Mouse (Mus musculus) MEL (cell line): ENCODE results near the gene Unc5cl. TPM values are rescaled to one million over a fixed set of nuclear protein-coding genes. Genes with fewer than 3 reads are reported as not detected.

Source experiments
- DNase-seq: peaks from one replicate; pipeline ENCODE4 v3.0.0; 2011; ENCODE audit warnings: low read depth, low spot score
- H3K27ac ChIP-seq: 2 replicates; pipeline ENCODE4 v1.5.1; 2012; ENCODE audit warnings: low read depth, mild to moderate bottlenecking, control low read depth, low read length, moderate library complexity; ENCODE audit not compliant: control insufficient read depth
- H3K27me3 ChIP-seq, 2 experiments: fragments of 150-350 bp in 1 of 2; sonication (generic) in 1 of 2; 2 replicates each; pipeline ENCODE4 v1.6.1; 2012; ENCODE audit warnings: low read length in 2 of 2, mild to moderate bottlenecking in 2 of 2, improper control_type of control experiment in 1 of 2, moderate library complexity in 1 of 2; ENCODE audit not compliant: insufficient read depth in 2 of 2, control insufficient read depth in 1 of 2
- H3K36me3 ChIP-seq, 2 experiments: 2 replicates each; pipeline ENCODE4 v1.6.1; 2012 to 2014; ENCODE audit warnings: low read length in 2 of 2, improper control_type of control experiment in 1 of 2, inconsistent platforms in 1 of 2, mild to moderate bottlenecking in 1 of 2; ENCODE audit not compliant: insufficient read depth in 2 of 2, control insufficient read depth in 1 of 2
- H3K4me1 ChIP-seq, 2 experiments: fragments of 150-350 bp in 1 of 2; sonication (generic) in 1 of 2; 2 replicates each; pipeline ENCODE4 v1.6.1; 2012; ENCODE audit warnings: low read length in 2 of 2, improper control_type of control experiment in 1 of 2, mild to moderate bottlenecking in 1 of 2; ENCODE audit not compliant: insufficient read depth in 2 of 2, control insufficient read depth in 1 of 2
- H3K4me3 ChIP-seq, 2 experiments: fragments of 150-350 bp in 1 of 2; sonication (generic) in 1 of 2; 2 replicates each; pipeline ENCODE4 v1.5.1; 2012; ENCODE audit warnings: low read depth in 2 of 2, low read length in 2 of 2, mild to moderate bottlenecking in 2 of 2, moderate library complexity in 2 of 2, control low read depth in 1 of 2, improper control_type of control experiment in 1 of 2; ENCODE audit not compliant: control insufficient read depth in 1 of 2, insufficient read depth in 1 of 2
- H3K79me2 ChIP-seq: 2 replicates; pipeline ENCODE4 v1.6.1; 2012; ENCODE audit warnings: mild to moderate bottlenecking, low read length, moderate library complexity; ENCODE audit not compliant: control insufficient read depth, poor library complexity, insufficient read depth
- H3K9ac ChIP-seq: 2 replicates; pipeline ENCODE4 v1.6.1; 2012; ENCODE audit warnings: low read depth, mild to moderate bottlenecking, control low read depth, low read length, moderate library complexity; ENCODE audit not compliant: control insufficient read depth, poor library complexity, severe bottlenecking
- H3K9me3 ChIP-seq: fragments of 150-350 bp; sonication (generic); replicated peaks from 2 replicates; pipeline ENCODE4 v1.6.1; 2012; ENCODE audit warnings: mild to moderate bottlenecking, low read length, improper control_type of control experiment, moderate library complexity; ENCODE audit not compliant: insufficient read depth
- BHLHE40 ChIP-seq: IDR thresholded peaks from 2 replicates; pipeline ENCODE4 v1.6.1; 2012; ENCODE audit warnings: low read depth, mild to moderate bottlenecking, inconsistent platforms, low read length, improper control_type of control experiment, borderline replicate concordance
- CHD2 ChIP-seq: IDR thresholded peaks from 2 replicates; pipeline ENCODE4 v1.6.1; 2011; ENCODE audit warnings: low read length, improper control_type of control experiment
- CTCF ChIP-seq, 3 experiments: IDR thresholded peaks in 2 of 3; conservative IDR thresholded peaks in 1 of 3; 2 replicates each; pipeline ENCODE4 v1.5.1; 2011 to 2012; ENCODE audit warnings: low read length in 3 of 3, low read depth in 2 of 3, mild to moderate bottlenecking in 2 of 3, improper control_type of control experiment in 1 of 3, inconsistent platforms in 1 of 3, mixed read lengths in 1 of 3, moderate library complexity in 1 of 3; ENCODE audit not compliant: control insufficient read depth in 1 of 3, insufficient read depth in 1 of 3, poor library complexity in 1 of 3, severe bottlenecking in 1 of 3
- E2F4 ChIP-seq: IDR thresholded peaks from 2 replicates; pipeline ENCODE4 v1.6.1; 2011; ENCODE audit warnings: low read depth, low read length, improper control_type of control experiment, borderline replicate concordance
- GABPA ChIP-seq: IDR thresholded peaks from 2 replicates; pipeline ENCODE4 v1.6.1; 2012; ENCODE audit warnings: low read depth, mild to moderate bottlenecking, inconsistent platforms, low read length, improper control_type of control experiment, moderate library complexity
- JUND ChIP-seq: IDR thresholded peaks from 2 replicates; pipeline ENCODE4 v1.6.1; 2011; ENCODE audit warnings: low read depth, mild to moderate bottlenecking, improper control_type of control experiment, low read length
- MXI1 ChIP-seq: IDR thresholded peaks from 2 replicates; pipeline ENCODE4 v1.6.1; 2011; ENCODE audit warnings: mild to moderate bottlenecking, low read depth, low read length, improper control_type of control experiment
- MYB ChIP-seq: IDR thresholded peaks from 2 replicates; pipeline ENCODE4 v1.6.1; 2011; ENCODE audit warnings: mild to moderate bottlenecking, low read depth, low read length, improper control_type of control experiment
- MYC ChIP-seq: IDR thresholded peaks from 2 replicates; pipeline ENCODE4 v1.6.1; 2011; ENCODE audit warnings: low read depth, mild to moderate bottlenecking, low read length, improper control_type of control experiment, moderate library complexity
- NRF1 ChIP-seq: IDR thresholded peaks from 2 replicates; pipeline ENCODE4 v1.6.1; 2014; ENCODE audit warnings: low read depth, mild to moderate bottlenecking, inconsistent platforms, low read length, improper control_type of control experiment, moderate library complexity; ENCODE audit not compliant: poor library complexity, insufficient read depth, severe bottlenecking
- POLR2A ChIP-seq, 2 experiments: IDR thresholded peaks; 2 replicates each; pipeline ENCODE4 v1.6.1; 2011 to 2012; ENCODE audit warnings: low read length in 2 of 2, mild to moderate bottlenecking in 2 of 2, control low read depth in 1 of 2, improper control_type of control experiment in 1 of 2, low read depth in 1 of 2, moderate library complexity in 1 of 2; ENCODE audit not compliant: control insufficient read depth in 1 of 2, insufficient read depth in 1 of 2, poor library complexity in 1 of 2
- POLR2AphosphoS5 ChIP-seq: IDR thresholded peaks from 2 replicates; pipeline ENCODE4 v1.6.1; 2012; ENCODE audit warnings: low read depth, borderline replicate concordance, mild to moderate bottlenecking, inconsistent platforms, low read length, moderate library complexity, mixed read lengths
- RAD21 ChIP-seq: IDR thresholded peaks from 2 replicates; pipeline ENCODE4 v1.6.1; 2011; ENCODE audit warnings: mild to moderate bottlenecking, low read depth, low read length, improper control_type of control experiment
- RCOR1 ChIP-seq: IDR thresholded peaks from 2 replicates; pipeline ENCODE4 v1.6.1; 2012; ENCODE audit warnings: low read depth, mild to moderate bottlenecking, inconsistent platforms, low read length, improper control_type of control experiment
- SIN3A ChIP-seq: IDR thresholded peaks from 2 replicates; pipeline ENCODE4 v1.6.1; 2012; ENCODE audit warnings: low read length, improper control_type of control experiment, inconsistent platforms
- SMC3 ChIP-seq: IDR thresholded peaks from 2 replicates; pipeline ENCODE4 v1.6.1; 2011; ENCODE audit warnings: low read depth, low read length, improper control_type of control experiment
- TAL1 ChIP-seq: IDR thresholded peaks from 2 replicates; pipeline ENCODE4 v1.6.1; 2012; ENCODE audit warnings: mild to moderate bottlenecking, inconsistent platforms, low read length, moderate library complexity, mixed read lengths
- UBTF ChIP-seq: IDR thresholded peaks from 2 replicates; pipeline ENCODE4 v1.6.1; 2012; ENCODE audit warnings: low read depth, mild to moderate bottlenecking, inconsistent platforms, low read length, improper control_type of control experiment, moderate library complexity, borderline replicate concordance; ENCODE audit not compliant: insufficient read depth
- USF1 ChIP-seq: IDR thresholded peaks from 2 replicates; pipeline ENCODE4 v1.6.1; 2014; ENCODE audit warnings: low read depth, mild to moderate bottlenecking, inconsistent platforms, low read length, improper control_type of control experiment, moderate library complexity
- USF2 ChIP-seq, 2 experiments: IDR thresholded peaks; 2 replicates each; pipeline ENCODE4 v1.6.1; 2011 to 2012; ENCODE audit warnings: improper control_type of control experiment in 2 of 2, low read length in 2 of 2, borderline replicate concordance in 1 of 2, inconsistent platforms in 1 of 2, low read depth in 1 of 2, mild to moderate bottlenecking in 1 of 2; ENCODE audit not compliant: insufficient read depth in 1 of 2
- ZC3H11A ChIP-seq: IDR thresholded peaks from 2 replicates; pipeline ENCODE4 v1.6.1; 2012; ENCODE audit warnings: low read depth, mild to moderate bottlenecking, inconsistent platforms, low read length, improper control_type of control experiment
- ZKSCAN1 ChIP-seq: IDR thresholded peaks from 2 replicates; pipeline ENCODE4 v1.6.1; 2012; ENCODE audit warnings: low read depth, mild to moderate bottlenecking, inconsistent platforms, low read length, improper control_type of control experiment, moderate library complexity
- ZMIZ1 ChIP-seq: IDR thresholded peaks from 2 replicates; pipeline ENCODE4 v1.6.1; 2012; ENCODE audit warnings: low read depth, mild to moderate bottlenecking, inconsistent platforms, low read length, improper control_type of control experiment, moderate library complexity
- ZNF384 ChIP-seq: IDR thresholded peaks from 2 replicates; pipeline ENCODE4 v1.6.1; 2012; ENCODE audit warnings: low read depth, mild to moderate bottlenecking, inconsistent platforms, low read length, improper control_type of control experiment
- polyA plus RNA-seq, 2 experiments: library from polyadenylated mRNA; stranded (reverse) in 1 of 2; unstranded in 1 of 2; fragments of >175 nt in 1 of 2; fragments of >200 nt in 1 of 2; gene quantifications; 2 replicates each; pipeline versions ENCODE4 v1.2.1 to v1.2.4; 2012; ENCODE audit warnings: low replicate concordance in 2 of 2, low read depth in 1 of 2; ENCODE audit not compliant: insufficient read length in 2 of 2, insufficient read depth in 1 of 2, missing spikeins in 1 of 2
- total RNA-seq: library from RNA; depleted of rRNA; stranded (reverse); fragments of 300-350 nt; gene quantifications from 2 replicates; pipeline ENCODE4 v1.2.3, GENCODE M21; 2012

The Unc5cl gene
- total and polyA plus RNA-seq, 3 experiments = 4.7 to 7.7 TPM; not detected in 1

GRCm38 (mm10) chr17:48411241-48411640, 43.5 kb upstream of the Unc5cl start:
- H3K9ac ChIP-seq = peak overlapping the region; percentile 96
- H3K4me3 ChIP-seq = peak overlapping the region; percentile 65 to 74
- peaks cover 0 to 29% of the 10 kb centered on the region in 2 experiments; a peak in 3 of 4 replicates for H3K36me3 ChIP-seq
- peaks cover 43% of the 10 kb centered on the region for H3K79me2 ChIP-seq
- TF ChIP-seq E2F4 (no peak), SMC3 (no peak), NRF1 (no peak), SIN3A (no peak), ZC3H11A (no peak), USF1 (no peak), CHD2 (no peak), MYB (no peak), JUND (no peak), MXI1 (no peak), POLR2AphosphoS5 (no peak), POLR2A (IDR thresholded peaks at IDR 0.05; ENCODE audit: control insufficient read depth in 1 of 2, insufficient read depth in 1 of 2, low read depth in 1 of 2, low read length in 2 of 2, poor library complexity in 1 of 2) (no peak), ZMIZ1 (no peak), GABPA (no peak), UBTF (no peak)
- DNase-seq = peak; percentile 44
- H3K27me3 ChIP-seq = no peaks in the 10 kb centered on the region
- peak overlapping the region; percentile 100 for H3K27ac ChIP-seq
- no peaks in the 10 kb centered on the region for H3K9me3 ChIP-seq
- H3K4me1 ChIP-seq = peaks cover 2 to 16% of the 10 kb centered on the region in 2 experiments

DNA sequence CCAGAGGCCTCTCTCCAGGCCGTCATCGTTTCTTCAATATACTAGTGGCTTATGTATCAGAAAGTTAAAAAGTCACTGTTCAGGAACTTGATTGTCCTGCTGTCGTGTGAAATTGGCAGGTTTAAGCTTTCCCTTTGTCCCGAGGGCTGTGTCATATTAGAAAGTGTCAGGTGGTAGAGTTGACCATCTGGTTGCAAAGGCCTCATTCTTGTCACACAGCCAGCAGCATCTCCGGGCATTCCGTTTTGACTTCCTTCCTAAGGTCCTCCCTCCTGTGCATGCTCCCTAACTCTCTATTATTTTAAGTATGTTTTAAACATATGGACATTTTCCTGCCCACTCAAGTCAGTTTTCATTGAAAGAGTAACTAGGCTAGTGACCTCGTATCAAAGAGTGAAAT, 38.7 kb upstream of the Unc5cl start:
- TF ChIP-seq USF1 (no peak), NRF1 (no peak), RCOR1 (no peak), BHLHE40 (no peak), SIN3A (no peak), MYB (no peak), TAL1 (no peak), RAD21 (no peak), SMC3 (no peak), ZKSCAN1 (no peak), ZNF384 (no peak), CTCF (IDR thresholded peaks at IDR 0.05 in 2 of 3, conservative IDR thresholded peaks at IDR 0.05 in 1 of 3; ENCODE audit: control insufficient read depth in 1 of 3, insufficient read depth in 1 of 3, low read depth in 2 of 3, low read length in 3 of 3, poor library complexity in 1 of 3, severe bottlenecking in 1 of 3) (no peak), GABPA (no peak), USF2 (IDR thresholded peaks at IDR 0.05; ENCODE audit: borderline replicate concordance in 1 of 2, insufficient read depth in 1 of 2, low read depth in 1 of 2, low read length in 2 of 2) (no peak), MYC (no peak)
- H3K4me1 ChIP-seq = peaks cover 11 to 15% of the 10 kb centered on the region in 2 experiments

More for the DNA sequence above, 38.7 kb upstream of the Unc5cl start:
- Histone ChIP-seq H3K4me3 (no peak overlapping the region), H3K9ac (no peak overlapping the region), H3K79me2 (peaks cover 7% of the 10 kb centered on the region), H3K9me3 (no peaks in the 10 kb centered on the region), H3K27me3 (no peaks in the 10 kb centered on the region), H3K27ac (no peak overlapping the region), H3K36me3 (peaks cover 0 to 28% of the 10 kb centered on the region in 2 experiments; a peak in 2 of 4 replicates)
- DNase-seq = no peak
